Mouse (Mus musculus): ENCODE measurements around the gene Slc9a3r1.

GRCm38 (mm10) chr11:115138597-115139262, 24.4 kb upstream of the Slc9a3r1 start:
- TF ChIP-seq CTCF (IDR thresholded peaks at IDR 0.05) (no peak), EP300 (IDR thresholded peaks at IDR 0.05) (0 out of 2 replicates have a peak, but pooled peaks have one; percentile 8)

Data from lung, postnatal 0 days (tissue).